Mouse (Mus musculus): ENCODE results near the gene Kdf1.

DNA sequence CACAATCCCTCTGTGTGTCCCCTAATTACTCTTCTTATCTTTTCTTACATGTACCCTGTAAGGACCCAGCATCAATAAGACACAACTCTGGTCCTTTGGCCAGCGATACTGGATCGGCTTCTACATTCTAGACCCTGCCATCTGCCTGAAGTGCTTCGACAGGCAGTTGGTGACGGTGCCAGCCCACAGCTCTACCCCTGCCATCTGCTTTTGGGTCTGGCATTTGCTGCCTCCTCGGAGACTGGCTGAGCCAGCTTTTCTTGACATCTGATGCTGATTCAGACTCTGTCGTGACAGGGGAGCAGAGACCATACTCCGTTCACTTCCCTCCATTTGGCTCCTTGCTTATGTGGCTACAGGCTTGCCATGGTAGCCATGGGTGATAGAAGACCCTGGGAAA is 9.8 kb upstream of the Kdf1 start:
- no peak for TF ChIP-seq EP300 (IDR thresholded peaks at IDR 0.05; ENCODE audit: low read depth)
- no peak for TF ChIP-seq CTCF (IDR thresholded peaks at IDR 0.05; ENCODE audit: low read depth)
